Mouse (Mus musculus): ENCODE results near the gene Gm5724. TPM values are rescaled to one million over a fixed set of nuclear protein-coding genes. Genes with fewer than 3 reads are reported as not detected.

The Gm5724 gene
- not detected in 2 replicates for polyA plus RNA-seq (2016; fragmentation: Nextera tagmentation; extraction: Ambion mirVana)

- H3K36me3 ChIP-seq = no peaks in the 10 kb centered on the region
- WGBS (ENCODE audit: insufficient replicate concordance) = 56% methylated on average over 3 of the region's 3 CpGs
- no peak for ATAC-seq
- H3K9ac ChIP-seq = no peak within 1 kb of the TSS
- no peaks in the 10 kb centered on the region for H3K4me1 ChIP-seq
- H3K9me3 ChIP-seq (replicated peaks) = peaks cover 4% of the 10 kb centered on the region; the same call in 1 of the 2 replicates
- H3K27ac ChIP-seq = no peak within 1 kb of the TSS
- no peak within 1 kb of the TSS for H3K4me3 ChIP-seq
- no peak within 1 kb of the TSS for H3K4me2 ChIP-seq
- no peaks in the 10 kb centered on the region for H3K27me3 ChIP-seq (replicated peaks)
Measured at GRCm38 (mm10) chr6:141773710-141774109, at the start of gene Gm5724. Gm5724 (minus strand) TSS chr6:141773810.

GRCm38 (mm10) chr6:141797837-141798236 is 24.2 kb upstream of the Gm5724 start:
- no peak overlapping the region for H3K27ac ChIP-seq
- H3K4me3 ChIP-seq = no peak overlapping the region
- no peaks in the 10 kb centered on the region for H3K4me1 ChIP-seq
- 16% methylated on average over 1 of the region's 1 CpGs for WGBS (ENCODE audit: insufficient replicate concordance)
- H3K9ac ChIP-seq = no peak overlapping the region
- H3K36me3 ChIP-seq = no peaks in the 10 kb centered on the region
- H3K9me3 ChIP-seq (replicated peaks) = no peaks in the 10 kb centered on the region
- H3K27me3 ChIP-seq (replicated peaks) = no peaks in the 10 kb centered on the region
- no peak overlapping the region for H3K4me2 ChIP-seq
- ATAC-seq = no peak

GRCm38 (mm10) chr6:141774476-141774875 is 866 bp upstream of the Gm5724 start:
- WGBS (ENCODE audit: insufficient replicate concordance) = 55% methylated on average over 2 of the region's 2 CpGs
- H3K4me2 ChIP-seq = no peak overlapping the region
- no peaks in the 10 kb centered on the region for H3K27me3 ChIP-seq (replicated peaks)
- H3K9me3 ChIP-seq (replicated peaks) = peaks cover 4% of the 10 kb centered on the region; the same call in 1 of the 2 replicates
- ATAC-seq = no peak
- H3K4me1 ChIP-seq = no peaks in the 10 kb centered on the region
- no peak overlapping the region for H3K27ac ChIP-seq
- H3K4me3 ChIP-seq = no peak overlapping the region
- no peak overlapping the region for H3K9ac ChIP-seq
- no peaks in the 10 kb centered on the region for H3K36me3 ChIP-seq

GRCm38 (mm10) chr6:141691246-141691645 is 82.4 kb downstream of the Gm5724 start:
- Histone ChIP-seq H3K27ac (no peak overlapping the region), H3K9me3 (replicated peaks) (no peaks in the 10 kb centered on the region), H3K36me3 (no peaks in the 10 kb centered on the region), H3K4me1 (no peaks in the 10 kb centered on the region), H3K4me2 (no peak overlapping the region), H3K9ac (no peak overlapping the region), H3K27me3 (replicated peaks) (no peaks in the 10 kb centered on the region), H3K4me3 (no peak overlapping the region)
- no peak for ATAC-seq

GRCm38 (mm10) chr6:141687008-141687407 is 86.6 kb downstream of the Gm5724 start:
- no peaks in the 10 kb centered on the region for H3K36me3 ChIP-seq
- no peak for ATAC-seq
- H3K9me3 ChIP-seq (replicated peaks) = no peaks in the 10 kb centered on the region
- H3K27ac ChIP-seq = no peak overlapping the region
- no peak overlapping the region for H3K4me3 ChIP-seq
- 65% methylated on average over 4 of the region's 4 CpGs for WGBS (ENCODE audit: insufficient replicate concordance)
- H3K9ac ChIP-seq = no peak overlapping the region
- no peaks in the 10 kb centered on the region for H3K27me3 ChIP-seq (replicated peaks)
- no peak overlapping the region for H3K4me2 ChIP-seq
- H3K4me1 ChIP-seq = no peaks in the 10 kb centered on the region

Other genes starting within 250 kb of the Gm5724 start
- gene Slco1c1, start 249.4 kb downstream of the Gm5724 start, polyA plus RNA-seq (2016; fragmentation: Nextera tagmentation; extraction: Ambion mirVana) = 0.05 TPM in 1 of 2 replicates, not detected in the other
- 0.13 TPM in 1 of 2 replicates, not detected in the other for gene Slco1b2, start 144.3 kb downstream of the Gm5724 start, polyA plus RNA-seq (2016; fragmentation: Nextera tagmentation; extraction: Ambion mirVana)
- gene Slco1a4, start 82.4 kb upstream of the Gm5724 start, polyA plus RNA-seq (2016; fragmentation: Nextera tagmentation; extraction: Ambion mirVana) = not detected in 2 replicates
- not detected in 2 replicates for gene Slco1a1, start 173.2 kb upstream of the Gm5724 start, polyA plus RNA-seq (2016; fragmentation: Nextera tagmentation; extraction: Ambion mirVana)
- not detected in 2 replicates for gene Gm6614, start 237.6 kb upstream of the Gm5724 start, polyA plus RNA-seq (2016; fragmentation: Nextera tagmentation; extraction: Ambion mirVana)

All from liver, embryonic 12.5 days (tissue).